23 mouse cellular contexts compared by ENCODE assay signal in genomic region chr4:151495276-151495882, GRCm38 (mm10).
DNase-seq lines count a peak whose midpoint lies in the region; ATAC-seq lines count a peak whose summit lies in the region.
"Had no signal": no experiment of that assay in that cellular context is flagged by ENCODE, and none has a peak within 500 bp of the region (broad histone marks: within the 10 kb centered on the region; RNA-seq: fewer than 3 reads in every experiment).

No protein-coding gene starts in this region.

- H3K4me2 ChIP-seq in neural tube, embryonic 13.5 days: no peak overlapping the region
- no peak overlapping the region for H3K4me2 ChIP-seq in kidney, embryonic 14.5 days (replicated peaks; ENCODE audit: low read depth, low read length)
- H3K4me2 ChIP-seq in neural tube, embryonic 15.5 days: no peak overlapping the region
- H3K4me2 ChIP-seq: hindbrain, embryonic 13.5 days; limb, embryonic 12.5 days; liver, embryonic 12.5 days; midbrain, embryonic 11.5 days had no signal

- no peak overlapping the region for H3K4me3 ChIP-seq in neural tube, embryonic 13.5 days
- H3K4me3 ChIP-seq in kidney, embryonic 14.5 days (ENCODE audit: low read length): no peak overlapping the region
- no peak overlapping the region for H3K4me3 ChIP-seq in neural tube, embryonic 15.5 days (replicated peaks)
- H3K4me3 ChIP-seq: embryonic facial prominence, embryonic 10.5 days; forebrain, embryonic 10.5 days; heart, adult 2 months; hindbrain, embryonic 13.5 days; limb, embryonic 12.5 days; liver, embryonic 12.5 days had no signal

- peaks cover 4% of the 10 kb centered on the region; the same call in 1 of the 2 replicates for H3K9me3 ChIP-seq in neural tube, embryonic 13.5 days
- no peaks in the 10 kb centered on the region; the same call in 1 of the 2 replicates for H3K9me3 ChIP-seq in kidney, embryonic 14.5 days (ENCODE audit: control insufficient read depth, low read length)
- no peaks in the 10 kb centered on the region; the same call in 1 of the 2 replicates for H3K9me3 ChIP-seq in neural tube, embryonic 15.5 days (replicated peaks)

- H3K4me1 ChIP-seq in neural tube, embryonic 13.5 days (replicated peaks): peaks cover 22% of the 10 kb centered on the region
- 0 out of 2 replicates have a peak, but pooled peaks cover 12% of the 10 kb centered on the region for H3K4me1 ChIP-seq in kidney, embryonic 14.5 days (ENCODE audit: control insufficient read depth, insufficient read depth, low read length)
- peaks cover 31% of the 10 kb centered on the region for H3K4me1 ChIP-seq in neural tube, embryonic 15.5 days
- H3K4me1 ChIP-seq: embryonic facial prominence, embryonic 10.5 days; forebrain, embryonic 10.5 days; liver, embryonic 12.5 days had no signal

- no peaks in the 10 kb centered on the region for H3K27me3 ChIP-seq in neural tube, embryonic 13.5 days
- H3K27me3 ChIP-seq in kidney, embryonic 14.5 days (ENCODE audit: control insufficient read depth, insufficient read depth, low read length): no peaks in the 10 kb centered on the region
- no peaks in the 10 kb centered on the region for H3K27me3 ChIP-seq in neural tube, embryonic 15.5 days (replicated peaks)
- H3K27me3 ChIP-seq: hindbrain, embryonic 13.5 days; liver, embryonic 12.5 days had no signal

- H3K36me3 ChIP-seq in neural tube, embryonic 13.5 days: no peaks in the 10 kb centered on the region
- no peaks in the 10 kb centered on the region for H3K36me3 ChIP-seq in kidney, embryonic 14.5 days (ENCODE audit: control insufficient read depth, insufficient read depth, low read length)
- no peaks in the 10 kb centered on the region for H3K36me3 ChIP-seq in neural tube, embryonic 15.5 days
- H3K36me3 ChIP-seq: embryonic facial prominence, embryonic 10.5 days; forebrain, embryonic 10.5 days; hindbrain, embryonic 13.5 days; limb, embryonic 12.5 days; liver, embryonic 12.5 days had no signal

- WGBS in neural tube, embryonic 13.5 days: 40% methylated on average over 11 of the region's 11 CpGs
- WGBS in kidney, embryonic 14.5 days: 16% methylated on average over 11 of the region's 11 CpGs
- WGBS in neural tube, embryonic 15.5 days: 34% methylated on average over 11 of the region's 11 CpGs

- DNase-seq in neural tube, embryonic 10.5 days (ENCODE audit: extremely low spot score, low spot score): no peak
- peak; percentile 36 to 62 for DNase-seq in kidney, postnatal 25 days
- DNase-seq in right cerebral cortex, postnatal 4 days: no peak
- DNase-seq in thymus, adult 18-20 months: no peak
- no peak for DNase-seq in frontal cortex, postnatal 10 days (ENCODE audit: low spot score in 2 of 2)
- DNase-seq: adrenal gland, postnatal 36 days; cerebellum, adult 9-11 months; gastrocnemius, postnatal 14 days; heart, adult 2 months; lung, adult 2 months; lung, postnatal 14 days; right cerebral cortex, postnatal 14 days; thymus, postnatal 25 days had no signal

- H3K27ac ChIP-seq in neural tube, embryonic 13.5 days (replicated peaks): 0 out of 2 replicates have a peak overlapping the region, but pooled peaks have one; percentile 33
- no peak overlapping the region for H3K27ac ChIP-seq in kidney, embryonic 14.5 days (ENCODE audit: low read depth, low read length)
- H3K27ac ChIP-seq in neural tube, embryonic 15.5 days (replicated peaks): 0 out of 2 replicates have a peak overlapping the region, but pooled peaks have one; percentile 37
- H3K27ac ChIP-seq: embryonic facial prominence, embryonic 10.5 days; forebrain, embryonic 10.5 days; heart, adult 2 months; hindbrain, embryonic 13.5 days; limb, embryonic 12.5 days; liver, embryonic 12.5 days had no signal

- no peak for ATAC-seq in neural tube, embryonic 13.5 days (ENCODE audit: low read depth)
- ATAC-seq in kidney, embryonic 14.5 days (ENCODE audit: low FRiP score, low TSS enrichment): peak; percentile 55; the same call in 1 of the 2 replicates
- no peak for ATAC-seq in neural tube, embryonic 15.5 days (ENCODE audit: low FRiP score)
- ATAC-seq: forebrain, embryonic 16.5 days; liver, embryonic 12.5 days had no signal

- no peak overlapping the region for H3K9ac ChIP-seq in neural tube, embryonic 13.5 days
- no peak overlapping the region for H3K9ac ChIP-seq in kidney, embryonic 14.5 days (ENCODE audit: low read depth, low read length)
- no peak overlapping the region for H3K9ac ChIP-seq in neural tube, embryonic 15.5 days (replicated peaks)
- H3K9ac ChIP-seq: hindbrain, embryonic 13.5 days; limb, embryonic 12.5 days; liver, embryonic 12.5 days had no signal

Comparison
In these comparisons a context has a peak if more than half of its experiments do, and no peak if none do; other contexts are left out.
1. DNase-seq: peak in kidney, postnatal 25 days (2 of 2); none in neural tube, embryonic 10.5 days (single experiment), right cerebral cortex, postnatal 4 days (single experiment), thymus, adult 18-20 months (0 of 2) and frontal cortex, postnatal 10 days (0 of 2).